Mouse (Mus musculus): ENCODE results near the gene Pdzd3.

Pdzd3 gene

DNA sequence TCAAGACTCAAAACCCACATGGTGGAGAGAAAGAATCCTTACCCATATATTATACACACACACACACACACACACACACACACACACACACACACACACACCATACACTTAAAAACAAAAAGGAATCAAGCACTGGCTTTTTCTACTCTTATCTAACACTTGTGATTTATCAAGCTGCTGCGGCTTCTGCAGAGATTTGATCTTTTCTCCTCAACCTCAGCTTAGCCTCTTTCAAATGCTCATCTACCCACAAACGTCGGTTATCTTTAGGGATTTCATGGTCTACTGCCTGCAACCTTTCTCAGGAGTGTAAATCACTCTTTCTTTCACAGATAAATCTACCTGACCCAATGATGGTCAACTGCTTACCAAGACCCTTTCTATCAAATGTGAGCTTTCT, 50.8 kb downstream of the Pdzd3 start:
- no peak for DNase-seq (ENCODE audit: low spot score)

DNA sequence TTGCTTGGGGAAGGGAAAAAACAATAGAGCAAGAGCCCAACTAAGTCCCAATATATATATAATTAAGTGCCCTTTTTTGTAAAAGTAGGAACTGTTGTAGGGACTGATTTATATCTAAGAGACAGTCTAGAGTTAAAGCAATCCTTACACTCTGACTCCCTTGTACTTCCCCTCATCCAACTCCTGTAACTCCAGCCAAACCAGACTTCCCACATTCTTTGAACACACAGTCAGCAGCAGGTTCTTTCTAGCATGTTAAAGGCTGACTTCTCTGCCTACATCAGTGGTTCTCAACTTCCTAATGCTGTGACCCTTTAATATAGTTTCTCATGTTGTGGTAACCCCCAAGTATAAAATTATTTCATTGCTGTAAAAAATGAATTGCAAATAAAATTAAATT, 51.7 kb downstream of the Pdzd3 start:
- peak; percentile 67 for DNase-seq (ENCODE audit: low spot score)

DNA sequence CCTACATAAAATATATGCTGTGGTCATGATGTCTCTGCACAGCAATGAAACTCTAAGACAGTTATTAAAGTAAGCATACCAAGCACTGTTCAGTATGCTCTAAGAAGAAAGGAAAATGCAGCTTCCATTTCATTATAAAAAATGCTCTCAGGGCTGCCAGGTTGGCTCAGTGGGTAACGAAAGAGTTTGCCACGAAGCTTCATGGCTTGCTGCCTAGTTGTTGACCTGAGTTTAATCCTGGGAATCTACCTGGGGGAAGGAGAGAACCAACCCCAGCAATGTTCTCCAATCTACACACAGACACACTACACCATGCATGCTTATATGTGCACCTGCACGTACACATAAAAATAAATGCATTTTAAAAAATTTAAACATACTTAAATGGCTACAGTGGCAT, 52.1 kb downstream of the Pdzd3 start:
- DNase-seq (ENCODE audit: low spot score) = no peak
